Mouse (Mus musculus) G1E (cell line): ENCODE results near the gene Hoxb8. TPM values are rescaled to one million over a fixed set of nuclear protein-coding genes. Genes with fewer than 3 reads are reported as not detected.

Experiments used
- ATAC-seq: 2 replicates; pipeline ENCODE4 v1.8.0; 2016; ENCODE audit warnings: mild to moderate bottlenecking; ENCODE audit not compliant: insufficient number of reproducible peaks, poor library complexity, low FRiP score, severe bottlenecking; ENCODE audit errors: extremely low read depth
- DNase-seq: peaks from one replicate; pipeline ENCODE4 v3.0.0; 2012; ENCODE audit warnings: low spot score
- H3K27me3 ChIP-seq: 2 replicates; pipeline ENCODE4 v1.6.1; 2012; ENCODE audit warnings: mild to moderate bottlenecking, low read length, inconsistent platforms; ENCODE audit not compliant: insufficient read depth
- H3K36me3 ChIP-seq: replicated peaks from 2 replicates; pipeline ENCODE3; 2012; ENCODE audit warnings: mild to moderate bottlenecking, inconsistent platforms
- H3K4me1 ChIP-seq: 2 replicates; pipeline ENCODE4 v1.6.1; 2012; ENCODE audit warnings: low read depth, low read length, inconsistent platforms, mixed read lengths; ENCODE audit not compliant: insufficient read depth
- H3K4me3 ChIP-seq: 2 replicates; pipeline ENCODE4 v1.5.1; 2012; ENCODE audit warnings: low read depth, mild to moderate bottlenecking, inconsistent platforms, low read length, moderate library complexity, mixed read lengths
- H3K9me3 ChIP-seq: replicated peaks from 2 replicates; pipeline ENCODE4 v1.6.1; 2012; ENCODE audit warnings: inconsistent platforms
- CTCF ChIP-seq: IDR thresholded peaks from 2 replicates; pipeline ENCODE4 v1.5.1; 2012; ENCODE audit warnings: low read depth, low read length, inconsistent platforms, mixed read lengths
- GATA1 ChIP-seq: IDR thresholded peaks from 2 replicates; pipeline ENCODE4 v1.6.1; 2012; ENCODE audit warnings: borderline replicate concordance, low read length, inconsistent platforms, mixed read lengths
- GATA2 ChIP-seq: IDR thresholded peaks from 2 replicates; pipeline ENCODE4 v1.6.1; 2012; ENCODE audit warnings: low read depth, low read length, inconsistent platforms, borderline replicate concordance
- POLR2AphosphoS5 ChIP-seq: IDR thresholded peaks from 2 replicates; pipeline ENCODE4 v1.6.1; 2012; ENCODE audit warnings: low read depth, low read length, inconsistent platforms; ENCODE audit not compliant: insufficient replicate concordance
- TAL1 ChIP-seq: conservative IDR thresholded peaks from 2 replicates; pipeline ENCODE4 v1.6.1; 2012; ENCODE audit warnings: low read depth, low read length, inconsistent platforms, mixed read lengths
- polyA plus RNA-seq: library from polyadenylated mRNA; stranded (reverse); fragments of >175 nt; gene quantifications from 2 replicates; pipeline ENCODE4 v1.2.3, GENCODE M21; 2012
- total RNA-seq, 2 experiments: library from RNA; stranded (forward) in 1 of 2; stranded (reverse) in 1 of 2; fragments of 200-1000 nt in 1 of 2; fragments of >200 nt in 1 of 2; fragmentation: Nextera tagmentation in 1 of 2; gene quantifications; 2 replicates each; pipeline ENCODE4 v1.2.3; 2014 to 2017

Gene Hoxb8
- total and polyA plus RNA-seq, 3 experiments, result 0.22 TPM; not detected in 1

GRCm38 (mm10) chr11:96333241-96334001 is 51.7 kb downstream of the Hoxb8 start:
- Histone ChIP-seq H3K36me3 (no peaks in the 10 kb centered on the region), H3K9me3 (no peaks in the 10 kb centered on the region), H3K4me1 (no peaks in the 10 kb centered on the region), H3K27me3 (peaks cover 35% of the 10 kb centered on the region), H3K4me3 (no peak overlapping the region)
- ATAC-seq, result no peak
- no peak for DNase-seq
- no peak for TF ChIP-seq TAL1
- no peak for TF ChIP-seq CTCF
- TF ChIP-seq GATA2, result no peak
- TF ChIP-seq GATA1, result no peak
- no peak for TF ChIP-seq POLR2AphosphoS5

GRCm38 (mm10) chr11:96334002-96334364 is 52.3 kb downstream of the Hoxb8 start:
- H3K36me3 ChIP-seq, result no peaks in the 10 kb centered on the region
- peaks cover 35% of the 10 kb centered on the region for H3K27me3 ChIP-seq
- no peak for ATAC-seq
- DNase-seq, result no peak
- no peak overlapping the region for H3K4me3 ChIP-seq
- H3K4me1 ChIP-seq, result no peaks in the 10 kb centered on the region
- no peaks in the 10 kb centered on the region for H3K9me3 ChIP-seq
- TF ChIP-seq CTCF (no peak), GATA1 (no peak), POLR2AphosphoS5 (no peak), GATA2 (no peak), TAL1 (no peak)

Other genes starting within 250 kb of the Hoxb8 start
- gene Snf8, start 247.0 kb upstream of the Hoxb8 start, total RNA-seq (2014; fragmentation: Nextera tagmentation), result 38.7 and 48.4 TPM in 2 replicates
- gene Snf8, start 247.0 kb upstream of the Hoxb8 start, total RNA-seq (2017), result 58.4 and 62.3 TPM in 2 replicates
- 154 and 196 TPM in 2 replicates for gene Snf8, start 247.0 kb upstream of the Hoxb8 start, polyA plus RNA-seq
- 35.6 and 38.5 TPM in 2 replicates for gene Ube2z, start 216.5 kb upstream of the Hoxb8 start, total RNA-seq (2014; fragmentation: Nextera tagmentation)
- 34.6 and 35.8 TPM in 2 replicates for gene Ube2z, start 216.5 kb upstream of the Hoxb8 start, total RNA-seq (2017)
- gene Ube2z, start 216.5 kb upstream of the Hoxb8 start, polyA plus RNA-seq, result 25.8 and 31.9 TPM in 2 replicates
- gene Atp5g1, start 206.2 kb upstream of the Hoxb8 start, total RNA-seq (2014; fragmentation: Nextera tagmentation), result 304 and 320 TPM in 2 replicates
- 108 and 129 TPM in 2 replicates for gene Atp5g1, start 206.2 kb upstream of the Hoxb8 start, total RNA-seq (2017)
- gene Atp5g1, start 206.2 kb upstream of the Hoxb8 start, polyA plus RNA-seq, result 196 and 385 TPM in 2 replicates
- not detected in 2 replicates for gene Calcoco2, start 169.9 kb upstream of the Hoxb8 start, total RNA-seq (2014; fragmentation: Nextera tagmentation)
- gene Calcoco2, start 169.9 kb upstream of the Hoxb8 start, total RNA-seq (2017), result not detected in 2 replicates
- not detected in 2 replicates for gene Calcoco2, start 169.9 kb upstream of the Hoxb8 start, polyA plus RNA-seq
- not detected in 2 replicates for gene Ttll6, start 148.1 kb upstream of the Hoxb8 start, total RNA-seq (2014; fragmentation: Nextera tagmentation)
- gene Ttll6, start 148.1 kb upstream of the Hoxb8 start, total RNA-seq (2017), result not detected in 2 replicates
- gene Ttll6, start 148.1 kb upstream of the Hoxb8 start, polyA plus RNA-seq, result not detected in 2 replicates
- 17.4 and 25.0 TPM in 2 replicates for gene Hoxb13, start 87.6 kb upstream of the Hoxb8 start, total RNA-seq (2014; fragmentation: Nextera tagmentation)
- 38.8 and 46.4 TPM in 2 replicates for gene Hoxb13, start 87.6 kb upstream of the Hoxb8 start, total RNA-seq (2017)
- gene Hoxb13, start 87.6 kb upstream of the Hoxb8 start, polyA plus RNA-seq, result 93.3 and 93.9 TPM in 2 replicates
- gene Hoxb9, start 10.4 kb upstream of the Hoxb8 start, total RNA-seq (2014; fragmentation: Nextera tagmentation), result not detected in 2 replicates
- not detected in 2 replicates for gene Hoxb9, start 10.4 kb upstream of the Hoxb8 start, total RNA-seq (2017)
- gene Hoxb9, start 10.4 kb upstream of the Hoxb8 start, polyA plus RNA-seq, result not detected in 2 replicates
- gene Hoxb7, start 4.7 kb downstream of the Hoxb8 start, total RNA-seq (2014; fragmentation: Nextera tagmentation), result not detected in 2 replicates
- gene Hoxb7, start 4.7 kb downstream of the Hoxb8 start, total RNA-seq (2017), result not detected in 2 replicates
- not detected in 2 replicates for gene Hoxb7, start 4.7 kb downstream of the Hoxb8 start, polyA plus RNA-seq
- gene Hoxb6, start 10.6 kb downstream of the Hoxb8 start, total RNA-seq (2014; fragmentation: Nextera tagmentation), result not detected in 2 replicates
- gene Hoxb6, start 10.6 kb downstream of the Hoxb8 start, total RNA-seq (2017), result 0.29 TPM in 1 of 2 replicates, not detected in the other
- gene Hoxb6, start 10.6 kb downstream of the Hoxb8 start, polyA plus RNA-seq, result 0.26 and 0.39 TPM in 2 replicates
- not detected in 2 replicates for gene Hoxb5, start 21.4 kb downstream of the Hoxb8 start, total RNA-seq (2014; fragmentation: Nextera tagmentation)
- 0.22 TPM in 1 of 2 replicates, not detected in the other for gene Hoxb5, start 21.4 kb downstream of the Hoxb8 start, total RNA-seq (2017)
- gene Hoxb5, start 21.4 kb downstream of the Hoxb8 start, polyA plus RNA-seq, result 0.04 and 0.09 TPM in 2 replicates
- not detected in 2 replicates for gene Hoxb4, start 36.4 kb downstream of the Hoxb8 start, total RNA-seq (2014; fragmentation: Nextera tagmentation)
- 0.12 TPM in 1 of 2 replicates, not detected in the other for gene Hoxb4, start 36.4 kb downstream of the Hoxb8 start, total RNA-seq (2017)
- 0.03 and 0.20 TPM in 2 replicates for gene Hoxb4, start 36.4 kb downstream of the Hoxb8 start, polyA plus RNA-seq
- not detected in 2 replicates for gene Hoxb3, start 41.4 kb downstream of the Hoxb8 start, total RNA-seq (2014; fragmentation: Nextera tagmentation)
- 0.16 TPM in 1 of 2 replicates, not detected in the other for gene Hoxb3, start 41.4 kb downstream of the Hoxb8 start, total RNA-seq (2017)
- gene Hoxb3, start 41.4 kb downstream of the Hoxb8 start, polyA plus RNA-seq, result 0.08 and 0.18 TPM in 2 replicates
- gene Hoxb2, start 68.6 kb downstream of the Hoxb8 start, total RNA-seq (2014; fragmentation: Nextera tagmentation), result not detected in 2 replicates
- 0.11 TPM in 1 of 2 replicates, not detected in the other for gene Hoxb2, start 68.6 kb downstream of the Hoxb8 start, total RNA-seq (2017)
- gene Hoxb2, start 68.6 kb downstream of the Hoxb8 start, polyA plus RNA-seq, result not detected in 2 replicates
- gene Hoxb1, start 83.8 kb downstream of the Hoxb8 start, total RNA-seq (2014; fragmentation: Nextera tagmentation), result not detected in 2 replicates
- gene Hoxb1, start 83.8 kb downstream of the Hoxb8 start, total RNA-seq (2017), result 0.11 and 0.12 TPM in 2 replicates
- gene Hoxb1, start 83.8 kb downstream of the Hoxb8 start, polyA plus RNA-seq, result not detected in 2 replicates
- gene Skap1, start 182.7 kb downstream of the Hoxb8 start, total RNA-seq (2014; fragmentation: Nextera tagmentation), result not detected in 2 replicates
- gene Skap1, start 182.7 kb downstream of the Hoxb8 start, total RNA-seq (2017), result 0.17 and 0.55 TPM in 2 replicates
- not detected in 2 replicates for gene Skap1, start 182.7 kb downstream of the Hoxb8 start, polyA plus RNA-seq